Mouse (Mus musculus): ENCODE results near the gene Synrg.

Gene Synrg

GRCm38 (mm10) chr11:84001257-84001656 is 37.0 kb downstream of the Synrg start:
- peaks cover 14% of the 10 kb centered on the region; the same call in 1 of the 2 replicates for H3K36me3 ChIP-seq (ENCODE audit: control insufficient read depth, insufficient read depth, low read length, poor library complexity, severe bottlenecking)
- H3K27me3 ChIP-seq (ENCODE audit: control insufficient read depth, insufficient read depth, low read length, poor library complexity, severe bottlenecking), result no peaks in the 10 kb centered on the region; the same call in 1 of the 2 replicates
- peak; percentile 2 for DNase-seq (ENCODE audit: low read depth, low spot score)

- DNase-seq (ENCODE audit: low read depth, low spot score), result no peak
- Histone ChIP-seq H3K27me3 (ENCODE audit: control insufficient read depth, insufficient read depth, low read length, poor library complexity, severe bottlenecking) (no peaks in the 10 kb centered on the region; the same call in 1 of the 2 replicates), H3K36me3 (ENCODE audit: control insufficient read depth, insufficient read depth, low read length, poor library complexity, severe bottlenecking) (peaks cover 9% of the 10 kb centered on the region; the same call in 1 of the 2 replicates)
These were observed 39.8 kb downstream of the Synrg start for GRCm38 (mm10) chr11:84003986-84004385.

DNA sequence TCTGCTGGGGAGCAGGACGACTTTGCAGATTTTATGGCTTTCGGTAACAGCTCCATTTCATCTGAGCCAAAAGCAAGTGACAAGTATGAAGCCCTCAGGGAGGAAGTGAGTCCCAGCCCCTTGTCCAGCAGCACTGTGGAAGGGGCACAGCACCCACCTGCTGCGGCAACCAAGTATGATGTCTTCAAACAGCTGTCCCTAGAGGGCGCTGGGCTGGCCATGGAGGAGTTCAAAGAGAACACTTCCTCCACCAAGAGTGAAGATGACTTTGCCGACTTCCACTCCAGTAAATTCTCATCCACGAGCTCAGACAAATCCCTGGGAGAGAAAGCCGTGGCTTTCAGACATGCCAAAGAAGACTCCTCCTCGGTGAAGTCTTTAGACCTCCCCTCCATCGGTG is 44.8 kb downstream of the Synrg start:
- peak; percentile 5 for DNase-seq (ENCODE audit: low read depth, low spot score)
- Histone ChIP-seq H3K36me3 (ENCODE audit: control insufficient read depth, insufficient read depth, low read length, poor library complexity, severe bottlenecking) (peaks cover 3% of the 10 kb centered on the region; the same call in 1 of the 2 replicates), H3K27me3 (ENCODE audit: control insufficient read depth, insufficient read depth, low read length, poor library complexity, severe bottlenecking) (no peaks in the 10 kb centered on the region)

DNA sequence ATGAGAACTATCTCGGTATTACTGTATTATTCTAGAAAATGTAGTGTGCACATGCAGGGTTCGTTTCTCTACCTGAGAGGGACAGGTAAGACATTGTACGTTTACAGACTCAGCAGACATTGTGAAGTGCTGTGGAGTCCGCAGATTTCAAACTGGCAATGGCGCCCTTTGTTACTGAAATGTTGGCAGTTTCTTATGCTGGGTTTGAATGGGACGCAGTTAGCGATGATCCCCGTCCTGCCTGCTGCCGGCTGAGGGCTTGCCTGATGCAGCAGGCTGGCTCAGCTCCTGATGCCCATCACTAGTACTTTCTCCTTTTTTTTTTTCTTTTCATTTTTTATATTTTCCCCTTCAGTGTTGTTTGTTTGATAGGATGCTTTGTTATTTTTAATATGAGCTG is 46.2 kb downstream of the Synrg start:
- peaks cover 3% of the 10 kb centered on the region; the same call in 1 of the 2 replicates for H3K36me3 ChIP-seq (ENCODE audit: control insufficient read depth, insufficient read depth, low read length, poor library complexity, severe bottlenecking)

GRCm38 (mm10) chr11:84011050-84011449 is 46.8 kb downstream of the Synrg start:
- peaks cover 3% of the 10 kb centered on the region; the same call in 1 of the 2 replicates for H3K36me3 ChIP-seq (ENCODE audit: control insufficient read depth, insufficient read depth, low read length, poor library complexity, severe bottlenecking)
- no peak for DNase-seq (ENCODE audit: low read depth, low spot score)
- no peaks in the 10 kb centered on the region for H3K27me3 ChIP-seq (ENCODE audit: control insufficient read depth, insufficient read depth, low read length, poor library complexity, severe bottlenecking)

More for the DNA sequence above, 46.2 kb downstream of the Synrg start:
- no peaks in the 10 kb centered on the region for H3K27me3 ChIP-seq (ENCODE audit: control insufficient read depth, insufficient read depth, low read length, poor library complexity, severe bottlenecking)
- no peak for DNase-seq (ENCODE audit: low read depth, low spot score)

DNA sequence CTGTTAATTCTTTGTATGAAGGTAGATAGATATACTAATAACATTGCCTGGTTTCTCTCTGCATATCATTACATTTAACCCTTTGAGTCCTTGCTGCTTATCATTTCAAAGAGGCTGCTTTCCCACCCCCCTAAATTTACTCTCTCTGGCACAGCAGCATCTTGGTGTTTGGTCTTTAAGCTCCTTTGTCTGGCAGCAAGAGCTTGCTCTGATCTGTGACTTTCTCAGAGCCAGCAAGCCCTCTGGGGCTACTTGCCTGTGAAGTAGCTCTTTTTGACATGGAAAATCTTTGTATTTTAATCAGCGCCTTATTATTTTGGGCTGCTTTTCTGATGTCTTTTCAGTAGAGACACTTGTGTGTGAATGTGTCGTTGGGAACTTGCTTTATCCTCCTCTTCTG is 47.3 kb downstream of the Synrg start:
- H3K27me3 ChIP-seq (ENCODE audit: control insufficient read depth, insufficient read depth, low read length, poor library complexity, severe bottlenecking), result no peaks in the 10 kb centered on the region
- peaks cover 3% of the 10 kb centered on the region; the same call in 1 of the 2 replicates for H3K36me3 ChIP-seq (ENCODE audit: control insufficient read depth, insufficient read depth, low read length, poor library complexity, severe bottlenecking)
- no peak for DNase-seq (ENCODE audit: low read depth, low spot score)

- DNase-seq (ENCODE audit: low read depth, low spot score), result no peak
- H3K27me3 ChIP-seq (ENCODE audit: control insufficient read depth, insufficient read depth, low read length, poor library complexity, severe bottlenecking), result no peaks in the 10 kb centered on the region
- peaks cover 3% of the 10 kb centered on the region; the same call in 1 of the 2 replicates for H3K36me3 ChIP-seq (ENCODE audit: control insufficient read depth, insufficient read depth, low read length, poor library complexity, severe bottlenecking)
These were observed 48.9 kb downstream of the Synrg start for GRCm38 (mm10) chr11:84013105-84013504.

DNA sequence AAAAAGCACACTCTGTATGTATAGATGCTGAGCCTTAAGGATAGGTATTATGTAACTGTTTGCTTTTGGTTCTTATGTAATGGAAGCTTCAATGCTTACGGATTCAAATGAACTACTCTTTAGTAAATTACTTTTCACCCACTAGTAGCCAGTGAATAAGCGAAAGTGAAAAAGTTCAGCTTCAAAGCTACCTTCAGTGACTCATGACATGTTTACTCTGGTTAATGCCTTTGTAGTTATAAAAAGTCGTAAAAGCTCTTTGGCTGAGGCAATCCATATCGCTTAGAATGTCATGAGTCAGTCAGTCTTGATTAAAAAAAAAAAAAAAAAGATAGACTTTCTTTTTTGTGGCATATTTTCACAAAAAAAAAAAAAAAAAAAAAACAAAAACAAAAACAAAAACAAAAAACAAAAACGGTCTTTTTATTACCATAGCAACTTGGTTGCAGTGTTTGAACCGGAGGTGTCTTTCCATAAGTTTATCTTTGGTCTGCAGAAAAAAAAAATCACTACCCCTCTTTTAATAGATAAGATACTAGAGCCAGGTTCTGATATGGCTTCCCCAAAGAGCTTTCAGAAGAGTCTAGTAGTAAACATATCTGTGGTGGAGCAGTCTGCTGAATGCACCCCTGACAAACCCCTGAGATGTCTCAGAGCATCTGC is 52.0 kb downstream of the Synrg start:
- DNase-seq (ENCODE audit: low read depth, low spot score), result no peak
- no peaks in the 10 kb centered on the region for H3K27me3 ChIP-seq (ENCODE audit: control insufficient read depth, insufficient read depth, low read length, poor library complexity, severe bottlenecking)
- peaks cover 9% of the 10 kb centered on the region for H3K36me3 ChIP-seq (ENCODE audit: control insufficient read depth, insufficient read depth, low read length, poor library complexity, severe bottlenecking)

- no peak for DNase-seq (ENCODE audit: low read depth, low spot score)
- no peaks in the 10 kb centered on the region for H3K27me3 ChIP-seq (ENCODE audit: control insufficient read depth, insufficient read depth, low read length, poor library complexity, severe bottlenecking)
- peaks cover 9% of the 10 kb centered on the region for H3K36me3 ChIP-seq (ENCODE audit: control insufficient read depth, insufficient read depth, low read length, poor library complexity, severe bottlenecking)
These were observed 52.7 kb downstream of the Synrg start for GRCm38 (mm10) chr11:84016810-84017508.

- Histone ChIP-seq H3K27me3 (ENCODE audit: control insufficient read depth, insufficient read depth, low read length, poor library complexity, severe bottlenecking) (no peaks in the 10 kb centered on the region), H3K36me3 (ENCODE audit: control insufficient read depth, insufficient read depth, low read length, poor library complexity, severe bottlenecking) (peaks cover 41% of the 10 kb centered on the region)
- no peak for DNase-seq (ENCODE audit: low read depth, low spot score)
These were observed 63.0 kb downstream of the Synrg start for GRCm38 (mm10) chr11:84027231-84027630.

DNA sequence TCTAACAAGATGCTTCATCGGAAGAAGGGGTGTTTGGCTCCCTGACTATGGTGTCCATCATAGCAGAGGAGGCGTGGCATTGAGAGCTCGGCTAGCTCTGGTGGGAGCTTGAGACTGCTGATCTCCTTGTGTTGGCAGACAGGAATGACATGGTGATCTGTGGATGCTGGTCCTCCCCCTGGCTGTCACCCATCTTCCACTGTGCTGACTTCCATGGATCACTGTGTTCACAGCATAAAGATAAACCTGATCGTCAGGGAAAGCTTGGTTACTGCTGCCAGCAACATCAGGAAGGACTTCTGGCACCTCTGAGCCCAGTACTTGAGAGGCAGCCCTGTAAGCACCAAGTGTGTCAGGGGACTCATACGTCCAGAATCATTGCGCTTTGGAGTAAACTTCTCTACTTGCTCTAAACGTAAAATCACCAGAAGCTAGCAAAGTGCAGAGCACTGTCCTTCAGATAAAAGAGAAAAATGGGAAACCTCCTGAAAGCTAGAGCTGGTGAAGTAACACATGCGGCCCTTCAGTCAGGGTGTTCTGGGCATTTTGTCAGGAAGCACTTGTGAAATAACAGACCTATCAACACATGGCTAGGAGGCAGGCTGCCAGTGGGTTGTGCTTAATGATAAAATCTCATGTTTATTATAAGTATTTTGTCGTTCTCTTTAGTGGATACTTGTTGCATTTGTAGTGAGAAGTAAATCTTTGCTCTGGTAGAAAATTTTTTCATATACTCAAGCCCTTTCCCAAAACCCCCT is 64.2 kb downstream of the Synrg start:
- no peaks in the 10 kb centered on the region for H3K27me3 ChIP-seq (ENCODE audit: control insufficient read depth, insufficient read depth, low read length, poor library complexity, severe bottlenecking)
- peaks cover 33% of the 10 kb centered on the region for H3K36me3 ChIP-seq (ENCODE audit: control insufficient read depth, insufficient read depth, low read length, poor library complexity, severe bottlenecking)
- DNase-seq (ENCODE audit: low read depth, low spot score), result no peak

DNA sequence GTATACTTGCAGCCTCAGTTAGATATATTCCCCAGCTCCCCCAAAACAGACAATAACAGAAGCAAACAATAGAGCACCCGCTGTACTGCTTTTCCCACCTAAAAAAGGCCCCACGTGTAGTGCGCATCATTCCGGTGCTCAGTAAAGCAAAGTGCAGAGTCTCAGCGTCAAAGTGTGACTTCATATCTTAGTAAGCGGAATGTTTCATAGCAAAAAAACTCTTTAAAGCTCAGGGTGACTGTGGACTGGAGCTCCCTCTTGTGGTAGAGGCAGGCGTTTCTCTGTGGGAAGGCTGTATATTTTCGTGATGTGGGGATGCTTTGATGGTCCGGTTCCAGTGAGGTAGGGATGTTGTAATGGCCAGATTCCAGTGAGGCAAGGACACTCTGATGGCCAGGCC is 67.7 kb downstream of the Synrg start:
- Histone ChIP-seq H3K36me3 (ENCODE audit: control insufficient read depth, insufficient read depth, low read length, poor library complexity, severe bottlenecking) (peaks cover 15% of the 10 kb centered on the region; the same call in 1 of the 2 replicates), H3K27me3 (ENCODE audit: control insufficient read depth, insufficient read depth, low read length, poor library complexity, severe bottlenecking) (no peaks in the 10 kb centered on the region)
- peak; percentile 52 for DNase-seq (ENCODE audit: low read depth, low spot score)

DNA sequence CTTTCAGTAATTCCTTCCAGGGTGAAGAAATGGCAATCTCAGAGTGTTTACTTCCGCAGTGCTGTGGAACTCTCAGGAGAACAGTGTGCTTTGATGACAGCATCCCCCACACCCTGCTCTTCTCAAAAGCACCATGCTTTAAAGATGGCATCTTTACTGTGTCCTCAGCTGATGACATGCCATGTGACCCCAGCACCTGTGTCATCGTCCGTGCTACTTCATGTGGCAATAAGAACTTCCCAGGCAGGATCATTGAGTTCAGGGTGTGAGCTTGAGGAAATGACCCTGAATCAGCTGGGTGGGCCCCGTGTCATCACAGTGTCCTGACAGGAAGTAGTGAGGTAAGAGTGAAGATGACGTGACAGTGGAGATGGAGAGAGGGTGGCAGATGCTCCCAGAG is 68.3 kb downstream of the Synrg start:
- peak; percentile 5 for DNase-seq (ENCODE audit: low read depth, low spot score)
- H3K36me3 ChIP-seq (ENCODE audit: control insufficient read depth, insufficient read depth, low read length, poor library complexity, severe bottlenecking), result peaks cover 13% of the 10 kb centered on the region; the same call in 1 of the 2 replicates
- H3K27me3 ChIP-seq (ENCODE audit: control insufficient read depth, insufficient read depth, low read length, poor library complexity, severe bottlenecking), result no peaks in the 10 kb centered on the region

DNA sequence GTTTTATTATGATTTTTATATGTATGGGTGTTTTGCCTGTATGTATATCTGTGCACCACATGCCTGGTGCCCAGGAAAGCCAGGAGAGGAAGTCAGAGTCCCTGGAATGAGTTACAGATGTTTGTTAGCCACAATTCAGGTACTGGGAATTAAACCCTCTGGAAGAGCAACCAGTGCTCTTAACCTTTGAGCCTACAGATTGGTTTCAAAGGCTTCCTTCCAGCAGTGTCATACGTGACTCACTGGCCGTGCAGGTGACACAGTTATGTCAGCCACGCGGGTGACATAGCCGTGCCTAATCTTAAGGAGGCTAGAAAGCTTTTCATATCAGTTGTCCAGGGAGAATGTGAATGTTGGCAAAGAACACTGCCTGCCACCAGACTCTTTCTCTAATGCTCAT is 69.4 kb downstream of the Synrg start:
- DNase-seq (ENCODE audit: low read depth, low spot score), result no peak
- peaks cover 11% of the 10 kb centered on the region; the same call in 1 of the 2 replicates for H3K36me3 ChIP-seq (ENCODE audit: control insufficient read depth, insufficient read depth, low read length, poor library complexity, severe bottlenecking)

DNA sequence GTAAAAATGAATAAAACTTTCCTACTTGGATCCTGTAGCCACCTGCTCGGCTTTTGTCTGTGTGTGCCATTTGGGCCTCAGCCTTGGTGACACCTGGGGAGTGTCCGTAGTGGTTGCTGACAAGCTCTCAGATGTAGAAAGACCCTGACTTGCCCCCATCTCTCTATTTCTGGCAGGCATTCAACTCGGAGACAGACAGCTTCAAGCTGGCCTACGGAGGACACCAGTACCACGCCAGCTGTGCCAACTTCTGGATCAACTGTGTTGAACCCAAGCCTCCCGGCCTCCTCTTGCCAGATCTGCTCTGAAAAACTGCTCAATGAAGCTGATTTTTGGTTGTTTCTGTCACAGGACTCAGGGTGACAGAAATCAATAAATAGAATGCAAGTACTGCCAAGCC is 76.4 kb downstream of the Synrg start:
- H3K36me3 ChIP-seq (ENCODE audit: control insufficient read depth, insufficient read depth, low read length, poor library complexity, severe bottlenecking), result peaks cover 10% of the 10 kb centered on the region
- no peak for DNase-seq (ENCODE audit: low read depth, low spot score)

More for the DNA sequence above, 69.4 kb downstream of the Synrg start:
- no peaks in the 10 kb centered on the region for H3K27me3 ChIP-seq (ENCODE audit: control insufficient read depth, insufficient read depth, low read length, poor library complexity, severe bottlenecking)

More for the DNA sequence above, 76.4 kb downstream of the Synrg start:
- H3K27me3 ChIP-seq (ENCODE audit: control insufficient read depth, insufficient read depth, low read length, poor library complexity, severe bottlenecking), result no peaks in the 10 kb centered on the region

Measured in splenic B cell, adult 2 months (primary cell).